Mouse (Mus musculus): ENCODE measurements around the gene Tes.

GRCm38 (mm10) chr6:17112990-17113389 lies 48.0 kb downstream of the Tes start:
- TF ChIP-seq CTCF (IDR thresholded peaks at IDR 0.05) (no peak), EP300 (IDR thresholded peaks at IDR 0.05) (no peak)
